Mouse (Mus musculus): Measurements from ENCODE around the gene Lhpp. TPM values are rescaled to one million over a fixed set of nuclear protein-coding genes. Genes with fewer than 3 reads are reported as not detected.
"Not testable (repeated sequence)": the region's sequence is repeated elsewhere in the genome, so short reads cannot be mapped to it uniquely, and the experiment has no call there.

Lhpp gene
- polyA plus RNA-seq, 1 experiment from 2014 or later, result 15.9 TPM

DNA sequence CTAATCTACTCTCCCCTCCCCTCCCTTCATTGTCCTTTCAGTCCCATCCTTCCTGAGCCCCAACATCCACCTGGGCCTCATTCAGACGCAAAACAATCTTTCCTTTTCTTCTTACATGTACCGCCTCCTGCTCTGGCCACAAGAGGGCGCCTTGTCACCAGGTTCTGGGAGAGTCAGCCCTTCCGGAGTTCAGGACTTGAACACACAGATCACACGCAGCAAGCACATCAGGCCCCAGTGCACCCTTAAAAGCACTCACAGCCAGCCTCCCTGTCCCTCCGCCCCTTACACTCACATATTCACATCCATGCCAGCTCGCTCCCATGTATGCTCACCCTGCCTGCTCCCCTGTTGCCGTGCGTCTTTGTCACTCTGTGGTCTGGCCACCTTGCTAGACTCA is 45.6 kb downstream of the Lhpp start:
- WGBS, result 15% methylated on average over 9 of the region's 9 CpGs
- peaks cover 43% of the 10 kb centered on the region for H3K4me1 ChIP-seq (replicated peaks; ENCODE audit: control insufficient read depth, insufficient read depth, low read length)
- 0 out of 2 replicates have a peak overlapping the region, but pooled peaks have one; percentile 2 for H3K9ac ChIP-seq (ENCODE audit: low read length)
- H3K36me3 ChIP-seq (ENCODE audit: control insufficient read depth, insufficient read depth, low read length), result no peaks in the 10 kb centered on the region
- no peak overlapping the region for H3K4me2 ChIP-seq (ENCODE audit: low read depth, low read length)
- no peak overlapping the region for H3K4me3 ChIP-seq (ENCODE audit: low read length)
- peak overlapping the region; percentile 51 for H3K27ac ChIP-seq (ENCODE audit: low read length)
- peak; percentile 73 for ATAC-seq (ENCODE audit: low read depth)
- no peaks in the 10 kb centered on the region for H3K9me3 ChIP-seq (ENCODE audit: control insufficient read depth, low read length)
- H3K27me3 ChIP-seq (ENCODE audit: control insufficient read depth, insufficient read depth, low read depth, low read length), result no peaks in the 10 kb centered on the region

DNA sequence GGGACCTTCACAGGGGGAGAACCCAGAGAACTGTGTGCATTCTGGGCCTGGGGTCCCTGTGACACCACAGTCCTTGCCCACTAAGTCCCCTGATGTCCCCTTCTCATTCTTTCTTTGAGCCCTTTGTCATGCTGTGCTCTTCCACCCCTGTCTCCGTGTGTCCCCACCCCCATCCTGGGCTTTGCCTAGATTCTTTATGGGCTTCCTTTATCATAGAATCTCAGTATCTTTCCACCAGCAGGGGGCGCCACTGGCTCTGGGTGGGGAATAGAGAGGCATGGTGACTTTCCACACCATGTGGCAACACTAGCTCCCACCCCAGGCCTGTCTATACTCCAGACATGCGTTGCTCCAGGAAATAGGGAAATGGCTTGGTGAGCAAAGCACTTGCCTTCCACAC is 46.1 kb downstream of the Lhpp start:
- Histone ChIP-seq H3K4me1 (replicated peaks; ENCODE audit: control insufficient read depth, insufficient read depth, low read length) (peaks cover 47% of the 10 kb centered on the region), H3K4me2 (ENCODE audit: low read depth, low read length) (no peak overlapping the region), H3K36me3 (ENCODE audit: control insufficient read depth, insufficient read depth, low read length) (no peaks in the 10 kb centered on the region), H3K27ac (ENCODE audit: low read length) (peak overlapping the region; percentile 51), H3K27me3 (ENCODE audit: control insufficient read depth, insufficient read depth, low read depth, low read length) (no peaks in the 10 kb centered on the region), H3K9me3 (ENCODE audit: control insufficient read depth, low read length) (no peaks in the 10 kb centered on the region), H3K9ac (ENCODE audit: low read length) (0 out of 2 replicates have a peak overlapping the region, but pooled peaks have one; percentile 2), H3K4me3 (ENCODE audit: low read length) (no peak overlapping the region)
- peak; percentile 63 for ATAC-seq (ENCODE audit: low read depth)
- WGBS, result 3% methylated on average over 3 of the region's 3 CpGs

DNA sequence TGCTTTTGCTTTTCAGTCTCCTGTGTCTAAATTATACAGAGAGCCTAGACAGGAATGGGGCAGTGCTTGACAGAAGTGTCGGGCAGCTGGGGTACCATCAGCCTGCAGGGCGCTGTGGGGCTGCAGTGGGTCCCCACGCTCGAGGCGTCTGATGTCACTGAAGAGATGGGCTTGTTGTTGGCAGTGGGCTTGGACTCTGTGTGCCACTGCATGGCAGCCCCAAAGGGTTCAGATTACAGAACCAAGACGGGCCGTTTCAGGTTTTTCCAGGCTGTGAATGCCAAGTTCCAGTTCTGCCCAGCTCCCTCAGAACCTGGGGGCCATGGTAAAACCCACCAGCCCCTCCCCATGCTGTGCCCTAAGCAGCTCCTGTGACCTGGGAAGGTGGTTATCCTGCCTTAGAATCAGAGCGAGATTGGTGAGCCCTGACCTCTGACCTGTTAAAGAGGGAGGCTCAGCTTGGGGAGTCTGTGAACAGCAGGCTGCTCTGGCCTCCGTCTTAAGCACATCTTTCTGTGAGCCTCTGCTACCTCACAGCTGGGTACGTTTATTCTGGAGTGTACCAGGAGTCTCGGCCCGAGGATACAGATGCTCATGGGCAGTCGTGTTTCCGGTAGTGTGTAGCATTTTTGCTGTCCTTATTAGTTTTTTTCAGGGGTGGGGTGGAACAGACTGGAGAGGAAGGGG is 47.1 kb downstream of the Lhpp start:
- Histone ChIP-seq H3K27me3 (ENCODE audit: control insufficient read depth, insufficient read depth, low read depth, low read length) (no peaks in the 10 kb centered on the region), H3K36me3 (ENCODE audit: control insufficient read depth, insufficient read depth, low read length) (no peaks in the 10 kb centered on the region), H3K4me3 (ENCODE audit: low read length) (no peak overlapping the region), H3K9me3 (ENCODE audit: control insufficient read depth, low read length) (no peaks in the 10 kb centered on the region), H3K9ac (ENCODE audit: low read length) (peak overlapping the region; percentile 5; the same call in 1 of the 2 replicates), H3K4me2 (ENCODE audit: low read depth, low read length) (no peak overlapping the region), H3K27ac (ENCODE audit: low read length) (peak overlapping the region; percentile 80), H3K4me1 (replicated peaks; ENCODE audit: control insufficient read depth, insufficient read depth, low read length) (peaks cover 51% of the 10 kb centered on the region)
- no peak for ATAC-seq (ENCODE audit: low read depth)
- WGBS, result 43% methylated on average over 14 of the region's 14 CpGs

DNA sequence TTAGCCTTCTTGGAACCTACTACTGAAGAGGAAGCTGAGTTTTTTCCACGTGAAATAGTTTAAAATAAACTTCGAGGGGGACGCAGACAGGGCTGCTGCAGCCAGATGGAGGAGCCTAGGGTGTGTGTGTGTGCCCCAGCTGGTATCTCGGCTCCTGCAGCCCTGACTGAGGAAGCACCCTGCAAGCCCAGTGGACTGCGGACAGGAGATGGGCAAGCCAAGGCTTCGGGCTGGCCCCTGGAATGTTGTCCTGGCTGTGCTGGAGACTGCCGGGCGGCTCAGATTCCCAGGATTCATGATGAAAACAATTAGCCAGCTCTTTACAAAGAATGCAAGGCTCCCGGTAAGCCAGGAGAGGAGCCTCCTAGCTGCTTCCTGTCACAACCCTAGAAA is 47.6 kb downstream of the Lhpp start:
- Histone ChIP-seq H3K27me3 (ENCODE audit: control insufficient read depth, insufficient read depth, low read depth, low read length) (no peaks in the 10 kb centered on the region), H3K4me1 (replicated peaks; ENCODE audit: control insufficient read depth, insufficient read depth, low read length) (peaks cover 51% of the 10 kb centered on the region), H3K9me3 (ENCODE audit: control insufficient read depth, low read length) (no peaks in the 10 kb centered on the region), H3K4me3 (ENCODE audit: low read length) (no peak overlapping the region), H3K4me2 (ENCODE audit: low read depth, low read length) (no peak overlapping the region), H3K36me3 (ENCODE audit: control insufficient read depth, insufficient read depth, low read length) (no peaks in the 10 kb centered on the region), H3K27ac (ENCODE audit: low read length) (peak overlapping the region; percentile 80), H3K9ac (ENCODE audit: low read length) (peak overlapping the region; percentile 42)
- ATAC-seq (ENCODE audit: low read depth), result 0 out of 2 replicates have a peak, but pooled peaks have one; percentile 6
- 2% methylated on average over 9 of the region's 9 CpGs for WGBS

DNA sequence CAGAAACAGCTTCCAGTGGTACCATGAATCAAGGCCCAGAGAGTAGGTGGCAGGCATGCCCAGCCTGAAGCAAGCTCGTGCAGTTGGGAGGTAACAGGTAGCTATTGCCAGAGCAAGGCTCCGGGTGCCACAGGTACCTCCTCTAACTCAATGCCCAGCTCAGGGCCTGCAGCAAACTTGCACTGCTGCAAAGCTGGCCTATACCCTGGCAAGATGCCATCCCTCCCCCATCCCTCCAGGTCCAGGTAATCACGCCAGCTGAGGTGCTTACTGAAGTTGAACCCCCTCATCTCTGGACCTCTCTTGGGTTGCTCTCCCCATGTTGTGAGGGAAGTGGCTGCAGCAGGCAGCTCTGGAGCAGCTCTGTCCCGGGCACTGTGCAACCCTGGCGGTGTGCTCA is 48.2 kb downstream of the Lhpp start:
- no peaks in the 10 kb centered on the region for H3K27me3 ChIP-seq (ENCODE audit: control insufficient read depth, insufficient read depth, low read depth, low read length)
- peak overlapping the region; percentile 80 for H3K27ac ChIP-seq (ENCODE audit: low read length)
- no peak for ATAC-seq (ENCODE audit: low read depth)
- H3K36me3 ChIP-seq (ENCODE audit: control insufficient read depth, insufficient read depth, low read length), result no peaks in the 10 kb centered on the region
- H3K9me3 ChIP-seq (ENCODE audit: control insufficient read depth, low read length), result no peaks in the 10 kb centered on the region
- peaks cover 54% of the 10 kb centered on the region for H3K4me1 ChIP-seq (replicated peaks; ENCODE audit: control insufficient read depth, insufficient read depth, low read length)
- H3K9ac ChIP-seq (ENCODE audit: low read length), result peak overlapping the region; percentile 42
- H3K4me3 ChIP-seq (ENCODE audit: low read length), result no peak overlapping the region
- H3K4me2 ChIP-seq (ENCODE audit: low read depth, low read length), result no peak overlapping the region
- 63% methylated on average over 5 of the region's 5 CpGs for WGBS

DNA sequence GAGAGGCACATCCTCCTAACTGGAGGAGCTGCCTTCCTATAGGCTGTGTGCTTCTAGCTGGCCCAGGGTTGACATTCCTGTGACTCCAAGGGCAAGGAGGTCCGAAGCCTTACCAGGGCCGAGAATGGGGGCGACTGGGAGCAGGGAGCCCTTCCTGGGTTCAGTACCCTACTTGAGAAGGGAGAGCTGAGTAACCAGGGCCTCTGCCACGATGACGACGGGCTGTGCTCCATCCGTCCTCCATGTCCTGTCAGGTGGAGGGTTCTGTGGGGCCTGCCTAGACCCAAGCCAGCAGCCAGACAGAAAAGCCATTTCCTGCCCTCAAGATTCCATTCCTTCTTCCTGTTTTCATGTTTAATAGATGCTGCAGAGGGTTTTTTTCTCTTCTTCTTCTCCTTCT is 49.2 kb downstream of the Lhpp start:
- ATAC-seq (ENCODE audit: low read depth), result no peak
- WGBS, result 30% methylated on average over 7 of the region's 7 CpGs
- Histone ChIP-seq H3K9ac (ENCODE audit: low read length) (0 out of 2 replicates have a peak overlapping the region, but pooled peaks have one; percentile 9), H3K27me3 (ENCODE audit: control insufficient read depth, insufficient read depth, low read depth, low read length) (no peaks in the 10 kb centered on the region), H3K4me1 (replicated peaks; ENCODE audit: control insufficient read depth, insufficient read depth, low read length) (peaks cover 54% of the 10 kb centered on the region), H3K4me3 (ENCODE audit: low read length) (no peak overlapping the region), H3K9me3 (ENCODE audit: control insufficient read depth, low read length) (no peaks in the 10 kb centered on the region), H3K36me3 (ENCODE audit: control insufficient read depth, insufficient read depth, low read length) (no peaks in the 10 kb centered on the region), H3K27ac (ENCODE audit: low read length) (peak overlapping the region; percentile 51), H3K4me2 (ENCODE audit: low read depth, low read length) (no peak overlapping the region)

DNA sequence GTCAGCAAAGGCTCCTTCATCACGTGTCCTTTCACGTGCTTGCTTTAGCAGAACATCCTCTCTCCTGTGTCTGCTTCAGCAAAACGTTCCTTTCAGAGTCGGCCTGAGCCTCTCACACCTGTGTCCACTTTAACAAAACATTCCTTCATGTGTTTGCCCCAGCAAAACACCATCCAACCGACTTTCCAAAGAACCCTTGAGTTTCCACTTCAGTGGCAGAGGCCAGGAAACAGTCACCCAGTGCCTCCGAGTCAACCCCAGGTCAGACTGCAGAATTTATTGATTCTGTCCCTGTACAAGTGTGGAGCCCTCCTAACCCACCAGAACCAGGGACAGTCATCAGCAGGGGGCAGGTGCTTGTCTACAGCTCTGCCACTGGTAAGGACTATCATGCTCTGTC is 52.4 kb downstream of the Lhpp start:
- H3K36me3 ChIP-seq (ENCODE audit: control insufficient read depth, insufficient read depth, low read length); H3K9ac ChIP-seq (ENCODE audit: low read length); H3K9me3 ChIP-seq (ENCODE audit: control insufficient read depth, low read length); H3K27me3 ChIP-seq (ENCODE audit: control insufficient read depth, insufficient read depth, low read depth, low read length); H3K4me3 ChIP-seq (ENCODE audit: low read length); H3K4me2 ChIP-seq (ENCODE audit: low read depth, low read length): not testable (repeated sequence)
- 45% methylated on average over 6 of the region's 6 CpGs for WGBS
- Histone ChIP-seq H3K4me1 (replicated peaks; ENCODE audit: control insufficient read depth, insufficient read depth, low read length) (peaks cover 38% of the 10 kb centered on the region), H3K27ac (ENCODE audit: low read length) (peak overlapping the region; percentile 78)
- ATAC-seq (ENCODE audit: low read depth), result peak; percentile 62

DNA sequence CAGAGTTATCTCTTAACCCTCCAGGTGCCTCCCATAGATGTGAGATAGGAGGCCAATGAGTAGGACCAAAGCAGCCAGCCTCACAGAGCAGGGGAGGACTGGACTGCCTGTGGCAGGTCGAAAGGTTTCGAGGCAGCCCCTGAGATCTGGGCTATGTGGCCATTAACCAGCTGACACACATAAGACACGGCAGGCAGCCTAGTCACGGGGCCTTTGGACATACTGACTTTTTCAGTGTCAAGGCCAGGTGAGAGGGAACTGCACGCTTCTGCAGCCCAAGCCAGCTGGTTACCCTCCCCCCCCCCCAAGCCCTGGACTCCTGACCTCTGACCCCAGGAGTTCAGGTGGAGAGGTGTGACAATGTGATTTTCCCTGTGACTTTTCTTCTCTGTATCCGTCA is 54.4 kb downstream of the Lhpp start:
- Histone ChIP-seq H3K27me3 (ENCODE audit: control insufficient read depth, insufficient read depth, low read depth, low read length) (no peaks in the 10 kb centered on the region), H3K4me3 (ENCODE audit: low read length) (no peak overlapping the region), H3K4me2 (ENCODE audit: low read depth, low read length) (no peak overlapping the region), H3K4me1 (replicated peaks; ENCODE audit: control insufficient read depth, insufficient read depth, low read length) (peaks cover 25% of the 10 kb centered on the region), H3K27ac (ENCODE audit: low read length) (no peak overlapping the region), H3K36me3 (ENCODE audit: control insufficient read depth, insufficient read depth, low read length) (no peaks in the 10 kb centered on the region), H3K9ac (ENCODE audit: low read length) (no peak overlapping the region), H3K9me3 (ENCODE audit: control insufficient read depth, low read length) (no peaks in the 10 kb centered on the region)
- no peak for ATAC-seq (ENCODE audit: low read depth)
- WGBS, result 80% methylated on average over 6 of the region's 6 CpGs

DNA sequence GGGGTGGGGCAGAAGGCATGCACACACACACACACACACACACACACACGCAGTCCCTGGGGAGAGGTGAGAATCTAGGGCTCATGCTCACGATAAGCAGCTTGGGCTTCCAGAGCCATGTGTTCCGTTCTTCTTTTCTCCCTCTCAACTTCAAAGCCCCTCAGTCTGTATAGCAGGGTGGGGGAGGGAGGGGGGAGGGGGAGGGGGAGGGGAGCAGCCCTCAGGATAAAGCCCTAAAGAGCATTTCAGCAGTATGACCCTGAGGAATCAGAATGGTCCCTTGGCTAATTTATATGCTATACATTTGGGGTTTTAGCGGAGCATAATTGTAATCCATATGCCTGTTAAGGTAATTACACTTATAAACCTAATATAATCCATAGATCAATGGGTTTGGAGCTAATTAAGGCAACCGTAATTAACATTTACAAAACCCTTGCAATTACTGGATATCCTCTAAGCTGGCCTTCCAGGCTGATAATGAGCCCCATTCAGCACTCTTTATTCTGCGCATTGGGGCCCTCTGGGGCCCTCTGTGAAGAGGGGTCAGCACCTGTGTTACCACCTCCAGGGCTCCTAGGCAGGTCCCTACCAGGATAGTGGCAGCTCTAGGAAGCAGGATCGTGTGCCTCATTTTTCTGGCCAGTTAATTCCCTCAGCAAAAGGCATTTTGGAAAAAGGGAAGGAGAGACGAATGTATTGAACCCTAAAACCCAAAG is 55.4 kb downstream of the Lhpp start:
- Histone ChIP-seq H3K4me2 (ENCODE audit: low read depth, low read length) (no peak overlapping the region), H3K4me1 (replicated peaks; ENCODE audit: control insufficient read depth, insufficient read depth, low read length) (peaks cover 25% of the 10 kb centered on the region), H3K9me3 (ENCODE audit: control insufficient read depth, low read length) (no peaks in the 10 kb centered on the region), H3K27me3 (ENCODE audit: control insufficient read depth, insufficient read depth, low read depth, low read length) (no peaks in the 10 kb centered on the region), H3K27ac (ENCODE audit: low read length) (no peak overlapping the region), H3K4me3 (ENCODE audit: low read length) (no peak overlapping the region), H3K36me3 (ENCODE audit: control insufficient read depth, insufficient read depth, low read length) (no peaks in the 10 kb centered on the region), H3K9ac (ENCODE audit: low read length) (no peak overlapping the region)
- ATAC-seq (ENCODE audit: low read depth), result no peak
- 59% methylated on average over 8 of the region's 8 CpGs for WGBS
